Mouse (Mus musculus) limb, embryonic 14.5 days (tissue): ENCODE results near the gene Scrg1. TPM values are rescaled to one million over a fixed set of nuclear protein-coding genes. Genes with fewer than 3 reads are reported as not detected.

Experiments
- ATAC-seq: fragments of 200-750 bp; cut with Nextera tagmentation; 2 replicates; pipeline ENCODE4 v1.8.0; 2017; ENCODE audit warnings: low read depth, moderate number of reproducible peaks, moderate TSS enrichment; ENCODE audit not compliant: low FRiP score
- DNase-seq: peaks from one replicate; pipeline ENCODE4 v3.0.0-alpha.2; 2015; ENCODE audit warnings: low spot score
- H3K27ac ChIP-seq: fragments of 300-500 bp; sonication (generic); replicated peaks from 2 replicates; pipeline ENCODE4 v1.5.1; 2014; ENCODE audit warnings: low read depth, mild to moderate bottlenecking, low read length, moderate library complexity, mixed read lengths
- H3K27me3 ChIP-seq: fragments of 300-500 bp; sonication (generic); 2 replicates; pipeline ENCODE4 v1.6.1; 2014; ENCODE audit warnings: low read length, mixed read lengths; ENCODE audit not compliant: control insufficient read depth, insufficient read depth
- H3K36me3 ChIP-seq: fragments of 300-500 bp; sonication (generic); 2 replicates; pipeline ENCODE4 v1.6.1; 2014; ENCODE audit warnings: mild to moderate bottlenecking, low read length, moderate library complexity, mixed read lengths; ENCODE audit not compliant: control insufficient read depth, insufficient read depth
- H3K4me1 ChIP-seq: fragments of 300-500 bp; sonication (generic); 2 replicates; pipeline ENCODE4 v1.6.1; 2014; ENCODE audit warnings: antibody characterized with exemption, low read length, mixed read lengths; ENCODE audit not compliant: control insufficient read depth, insufficient read depth
- H3K4me2 ChIP-seq: fragments of 300-500 bp; sonication (generic); replicated peaks from 2 replicates; pipeline ENCODE4 v1.6.1; 2014; ENCODE audit warnings: low read depth, mild to moderate bottlenecking, low read length, moderate library complexity; ENCODE audit not compliant: severe bottlenecking
- H3K4me3 ChIP-seq: fragments of 300-500 bp; sonication (generic); replicated peaks from 2 replicates; pipeline ENCODE4 v1.5.1; 2014; ENCODE audit warnings: low read length
- H3K9ac ChIP-seq: fragments of 300-500 bp; sonication (generic); 2 replicates; pipeline ENCODE4 v1.6.1; 2014; ENCODE audit warnings: mild to moderate bottlenecking, low read depth, low read length, moderate library complexity; ENCODE audit not compliant: severe bottlenecking
- H3K9me3 ChIP-seq: fragments of 300-500 bp; sonication (generic); 2 replicates; pipeline ENCODE4 v1.6.1; 2016; ENCODE audit warnings: low read length; ENCODE audit not compliant: control insufficient read depth
- POLR2A ChIP-seq: fragments of 200-500 bp; IDR thresholded peaks from 2 replicates; pipeline ENCODE4 v1.8.0; 2012; ENCODE audit warnings: inconsistent platforms, mild to moderate bottlenecking, moderate library complexity, borderline replicate concordance; ENCODE audit not compliant: insufficient read depth, insufficient read length; ENCODE audit errors: extremely low read depth
- WGBS: fragments of 180-500 bp; shearing (Covaris S2); extraction: QIAGEN DNeasy Blood & Tissue Kit; methylation state at CpG from one replicate; pipeline ENCODE4 v1.1.7; 2014; 5-methylcytosine and 5-hydroxymethylcytosine counted together
- polyA plus RNA-seq, 2 experiments: library from polyadenylated mRNA; depleted of rRNA in 1 of 2; stranded (reverse) in 1 of 2; unstranded in 1 of 2; fragments of >200 nt; fragmentation: Nextera tagmentation in 1 of 2; extraction: Ambion mirVana in 1 of 2; gene quantifications; 2 replicates each; pipeline versions ENCODE4 v1.2.1 to v1.2.3; 2012 to 2014

Gene Scrg1
- polyA plus RNA-seq, 2 experiments: 24.1 to 39.5 TPM

DNA sequence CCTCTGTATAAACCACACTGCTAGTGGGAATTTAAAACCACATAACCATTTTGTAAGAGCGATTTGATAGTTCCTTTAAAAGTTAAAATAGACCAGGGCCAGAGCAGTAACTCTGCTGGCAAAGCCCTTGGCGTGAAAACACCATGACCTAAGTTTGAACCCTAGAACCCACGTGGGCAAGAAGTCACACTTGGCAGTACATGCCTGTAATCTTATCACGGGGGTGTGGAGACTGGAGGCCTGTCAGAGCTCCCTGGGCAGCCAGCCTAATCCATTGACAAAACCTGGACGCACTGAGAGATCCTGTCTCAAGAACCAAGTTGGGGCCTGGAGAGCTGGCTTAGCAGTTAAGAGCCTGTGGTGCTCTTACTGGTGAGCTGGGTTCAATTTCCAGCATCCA, 12.9 kb downstream of the Scrg1 start:
- Histone ChIP-seq H3K4me1 (peaks cover 4% of the 10 kb centered on the region; the same call in 1 of the 2 replicates), H3K4me3 (no peak overlapping the region), H3K36me3 (no peaks in the 10 kb centered on the region), H3K9me3 (no peaks in the 10 kb centered on the region), H3K27me3 (no peaks in the 10 kb centered on the region), H3K9ac (no peak overlapping the region), H3K4me2 (no peak overlapping the region), H3K27ac (no peak overlapping the region)
- ATAC-seq (peak; percentile 65), DNase-seq (peak; percentile 76)
- WGBS: 26% methylated on average over 5 of the region's 5 CpGs
- no peak for TF ChIP-seq POLR2A

DNA sequence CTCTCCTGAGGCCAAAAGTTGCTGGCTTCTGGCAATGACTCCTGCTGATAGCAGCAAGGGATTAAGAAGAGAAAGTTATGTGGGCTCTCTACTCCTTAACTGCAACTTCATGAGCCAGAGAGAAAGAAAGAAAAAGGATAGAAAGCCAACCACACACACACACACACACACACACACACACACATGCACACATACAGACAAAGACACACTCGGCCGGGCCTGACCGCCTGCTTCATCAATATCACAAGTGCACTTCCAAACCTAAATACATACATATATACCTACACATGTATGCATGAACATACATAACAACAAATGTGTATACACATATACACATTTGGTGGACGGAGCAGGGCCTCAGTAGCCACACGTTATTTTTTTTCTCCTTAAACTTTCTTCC, 15.1 kb downstream of the Scrg1 start:
- Histone ChIP-seq H3K27ac (no peak overlapping the region), H3K36me3 (no peaks in the 10 kb centered on the region), H3K4me3 (no peak overlapping the region), H3K27me3 (no peaks in the 10 kb centered on the region), H3K9ac (no peak overlapping the region), H3K9me3 (no peaks in the 10 kb centered on the region), H3K4me1 (peaks cover 4% of the 10 kb centered on the region; the same call in 1 of the 2 replicates), H3K4me2 (no peak overlapping the region)
- ATAC-seq (no peak), DNase-seq (no peak)
- 90% methylated on average over 5 of the region's 5 CpGs for WGBS
- no peak for TF ChIP-seq POLR2A

DNA sequence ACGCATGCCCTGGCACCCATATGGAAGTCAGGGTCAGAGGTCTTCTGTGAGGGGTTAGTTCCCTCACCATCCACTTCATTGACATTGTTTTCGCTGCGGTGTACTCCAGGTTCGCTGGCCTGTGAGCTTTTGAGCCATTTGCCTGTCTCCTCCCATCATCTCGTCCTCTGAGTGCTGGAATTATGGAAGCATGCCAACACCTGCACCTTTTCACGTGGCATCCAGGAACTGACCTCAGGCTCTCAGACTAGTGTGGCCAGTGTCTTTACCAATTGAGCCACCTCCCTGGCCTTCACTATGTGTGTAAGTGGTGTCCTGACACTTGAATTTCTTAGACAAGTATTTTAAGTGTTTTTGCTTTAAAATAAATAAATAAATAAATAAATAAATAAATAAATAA, 18.0 kb downstream of the Scrg1 start:
- DNase-seq (no peak), ATAC-seq (no peak)
- Histone ChIP-seq H3K4me3 (no peak overlapping the region), H3K9me3 (no peaks in the 10 kb centered on the region), H3K9ac (no peak overlapping the region), H3K27ac (no peak overlapping the region), H3K27me3 (no peaks in the 10 kb centered on the region), H3K4me1 (peaks cover 1% of the 10 kb centered on the region; the same call in 1 of the 2 replicates), H3K4me2 (no peak overlapping the region), H3K36me3 (no peaks in the 10 kb centered on the region)
- no peak for TF ChIP-seq POLR2A
- WGBS: 81% methylated on average over 6 of the region's 6 CpGs

DNA sequence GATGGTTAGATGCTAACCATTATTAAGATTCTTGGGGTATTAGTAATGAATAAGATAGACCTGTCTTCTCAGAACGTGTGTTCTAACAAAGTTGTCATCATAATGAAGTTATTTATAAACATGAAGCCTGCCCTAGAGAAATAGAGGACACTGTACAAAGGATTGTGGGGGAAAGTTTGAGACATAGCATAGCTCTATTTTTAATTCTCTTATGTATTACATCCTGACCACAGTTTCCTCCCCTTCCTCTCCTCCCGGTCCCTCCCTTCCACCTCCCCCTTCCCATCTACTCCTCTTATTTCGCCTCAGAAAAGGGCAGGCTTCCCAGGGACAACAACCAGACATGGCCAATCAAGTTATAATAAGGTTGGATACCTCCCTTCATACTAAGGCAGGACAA, 22.7 kb downstream of the Scrg1 start:
- no peaks in the 10 kb centered on the region for H3K27me3 ChIP-seq
- no peak overlapping the region for H3K4me2 ChIP-seq
- DNase-seq (no peak), ATAC-seq (no peak)
- no peak overlapping the region for H3K9ac ChIP-seq
- TF ChIP-seq POLR2A: no peak
- peaks cover 13% of the 10 kb centered on the region for H3K36me3 ChIP-seq
- whole genome bisulfite sequencing: 74% methylated on average over 3 of the region's 3 CpGs
- H3K9me3 ChIP-seq: no peaks in the 10 kb centered on the region
- H3K27ac ChIP-seq: no peak overlapping the region
- no peaks in the 10 kb centered on the region for H3K4me1 ChIP-seq
- no peak overlapping the region for H3K4me3 ChIP-seq

DNA sequence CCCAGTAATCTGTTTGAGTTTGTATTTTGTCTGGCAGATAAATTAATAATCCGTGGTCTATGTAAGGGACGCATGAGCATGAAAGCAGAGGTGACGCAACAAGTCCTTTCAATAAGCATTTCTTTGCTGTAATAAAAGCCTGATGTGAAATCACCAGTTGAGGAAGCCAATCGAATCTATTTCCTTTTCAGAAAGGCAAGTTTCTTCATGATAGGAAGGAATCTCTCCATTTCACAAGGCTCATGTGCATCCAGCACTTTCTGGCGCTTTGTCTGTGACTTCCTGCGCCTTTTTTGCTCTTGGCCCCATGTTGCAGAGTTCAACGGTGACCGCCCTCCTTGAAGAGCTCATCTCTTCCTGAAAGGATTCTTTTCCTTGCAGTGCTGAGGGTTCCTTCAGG, 24.0 kb downstream of the Scrg1 start:
- no peaks in the 10 kb centered on the region for H3K9me3 ChIP-seq
- peaks cover 16% of the 10 kb centered on the region for H3K36me3 ChIP-seq
- H3K9ac ChIP-seq: no peak overlapping the region
- 93% methylated on average over 8 of the region's 8 CpGs for WGBS
- no peak overlapping the region for H3K27ac ChIP-seq
- no peaks in the 10 kb centered on the region for H3K4me1 ChIP-seq
- no peaks in the 10 kb centered on the region for H3K27me3 ChIP-seq
- DNase-seq (no peak), ATAC-seq (no peak)
- TF ChIP-seq POLR2A: no peak
- H3K4me3 ChIP-seq: no peak overlapping the region
- H3K4me2 ChIP-seq: no peak overlapping the region

DNA sequence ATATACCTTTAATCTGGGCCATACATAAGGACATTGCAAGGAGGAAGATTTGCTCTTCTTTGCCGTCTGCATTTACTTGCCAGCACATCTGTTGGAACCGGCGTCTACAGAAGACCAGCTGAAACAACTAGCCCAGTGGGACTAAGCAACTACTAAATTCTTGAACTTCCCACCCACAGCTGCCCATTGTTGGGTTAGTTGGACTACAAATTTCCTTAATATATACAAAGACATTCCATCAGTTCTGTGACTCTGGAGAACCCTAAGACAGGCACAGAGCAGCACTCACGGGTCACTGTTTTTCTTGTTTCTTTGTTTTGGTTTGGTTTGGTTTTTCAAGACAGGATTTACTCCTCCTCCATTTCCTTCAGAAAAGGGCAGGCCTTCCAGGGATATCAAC, 24.9 kb downstream of the Scrg1 start:
- Histone ChIP-seq H3K4me2 (no peak overlapping the region), H3K4me1 (peaks cover 4% of the 10 kb centered on the region), H3K36me3 (peaks cover 16% of the 10 kb centered on the region), H3K27me3 (no peaks in the 10 kb centered on the region), H3K9me3 (no peaks in the 10 kb centered on the region), H3K27ac (no peak overlapping the region), H3K4me3 (no peak overlapping the region), H3K9ac (no peak overlapping the region)
- DNase-seq: no peak
- ATAC-seq: no peak
- WGBS: 74% methylated on average over 4 of the region's 4 CpGs
- no peak for TF ChIP-seq POLR2A
